Mouse (Mus musculus) neutrophil, adult 5-6 weeks (primary cell): ENCODE data around the gene Kcne2. TPM values are rescaled to one million over a fixed set of nuclear protein-coding genes. Genes with fewer than 3 reads are reported as not detected.

ENCODE experiments used
- total RNA-seq: library from RNA; stranded (forward); fragments of 200-1000 nt; gene quantifications from 2 replicates; pipeline ENCODE4 v1.2.3, GENCODE M21; 2017

Gene Kcne2
- total RNA-seq, 1 experiment from 2014 or later = not detected

Other genes with a start within 250 kb of the Kcne2 start
- 4.9 and 10.6 TPM in 2 replicates for gene Mrps6, start 234.1 kb upstream of the Kcne2 start, total RNA-seq
- not detected in 2 replicates for gene Gm49711, start 234.1 kb upstream of the Kcne2 start, total RNA-seq
- 2.8 and 4.4 TPM in 2 replicates for gene Slc5a3, start 234.1 kb upstream of the Kcne2 start, total RNA-seq
- gene Smim11, start 8.9 kb downstream of the Kcne2 start, total RNA-seq = 41.3 and 60.4 TPM in 2 replicates
- gene Fam243, start 29.1 kb downstream of the Kcne2 start, total RNA-seq = not detected in 2 replicates
- gene Kcne1, start 67.1 kb downstream of the Kcne2 start, total RNA-seq = not detected in 2 replicates
- gene Rcan1, start 178.5 kb downstream of the Kcne2 start, total RNA-seq = 7.3 and 8.3 TPM in 2 replicates
- gene Clic6, start 193.3 kb downstream of the Kcne2 start, total RNA-seq = 0.12 TPM in 1 of 2 replicates, not detected in the other